Mouse (Mus musculus) heart, postnatal 14 days (tissue): ENCODE results near the gene Tmbim4. TPM values are rescaled to one million over a fixed set of nuclear protein-coding genes. Genes with fewer than 3 reads are reported as not detected.

Experiments used
- DNase-seq, 2 experiments: peaks; one replicate each; pipeline ENCODE4 v3.0.0; 2021 to 2022
- intact Hi-C: fragments of 180-260 bp; cut with DNase I; formaldehyde crosslinking; loops from one replicate; pipeline ENCODE4 v1.15.1; 2025
- long read RNA-seq, 2 experiments: library from polyadenylated mRNA; stranded (forward); transcript quantifications; one replicate each; pipeline ENCODE4 v2.0.0; 2021
- total RNA-seq, 2 experiments: library from RNA; stranded (reverse); gene quantifications; 2 replicates each; pipeline ENCODE4 v1.2.3; 2021

Gene Tmbim4
- total RNA-seq: 10 to 100 TPM; 91.0 to 91.8 TPM
- long read RNA-seq, experiment 1, transcript Tmbim4-201 (7 exons, 904 nt): major isoform, 91 of 100 reads
- long read RNA-seq, experiment 1, partial matches to known transcripts: 1 of 100 reads
- long read RNA-seq, experiment 1, other reads (novel, unspliced or antisense): 7 of 100 reads
- long read RNA-seq, experiment 2, transcript Tmbim4-201 (7 exons, 904 nt): major isoform, 68 of 73 reads
- long read RNA-seq, experiment 2, partial matches to known transcripts: 0 of 73 reads
- long read RNA-seq, experiment 2, other reads (novel, unspliced or antisense): 4 of 73 reads

GRCm38 (mm10) chr10:120201131-120201921, at the start of gene Tmbim4:
Gene Tmbim4, plus strand, starts transcription at chr10:120201590.
- DNase-seq: peak; percentile 85 to 87
- intact Hi-C loops: loop anchor here (5.0 to 10.0 kb wide), 2 partner anchors 397 to 554 kb away; no protein-coding TSS in a partner anchor

- intact Hi-C loops: no loop called here
- DNase-seq: no peak
Measured at GRCm38 (mm10) chr10:120151672-120152071, 49.7 kb upstream of the Tmbim4 start.

GRCm38 (mm10) chr10:120153911-120154310, 47.5 kb upstream of the Tmbim4 start:
- no peak for DNase-seq
- intact Hi-C loops: no loop called here

- intact Hi-C loops: no loop called here
- no peak for DNase-seq
Measured at GRCm38 (mm10) chr10:120160533-120160932, 40.9 kb upstream of the Tmbim4 start.

- DNase-seq: no peak
- intact Hi-C loops: no loop called here
Measured at GRCm38 (mm10) chr10:120162840-120163239, 38.5 kb upstream of the Tmbim4 start.

- intact Hi-C loops: no loop called here
- DNase-seq: no peak
Measured at GRCm38 (mm10) chr10:120163490-120163889, 37.9 kb upstream of the Tmbim4 start.

- intact Hi-C loops: no loop called here
- no peak for DNase-seq
Measured at GRCm38 (mm10) chr10:120164931-120165792, 36.2 kb upstream of the Tmbim4 start.

GRCm38 (mm10) chr10:120165793-120166503, 35.4 kb upstream of the Tmbim4 start:
- intact Hi-C loops: no loop called here
- no peak for DNase-seq

GRCm38 (mm10) chr10:120168070-120168469, 33.3 kb upstream of the Tmbim4 start:
- intact Hi-C loops: no loop called here
- no peak for DNase-seq

- DNase-seq: no peak
- intact Hi-C loops: no loop called here
Measured at GRCm38 (mm10) chr10:120169064-120169463, 32.3 kb upstream of the Tmbim4 start.

GRCm38 (mm10) chr10:120169841-120170240, 31.5 kb upstream of the Tmbim4 start:
- no peak for DNase-seq
- intact Hi-C loops: no loop called here

- no peak for DNase-seq
- intact Hi-C loops: no loop called here
Measured at GRCm38 (mm10) chr10:120170277-120170676, 31.1 kb upstream of the Tmbim4 start.

GRCm38 (mm10) chr10:120171340-120171739, 30.1 kb upstream of the Tmbim4 start:
- no peak for DNase-seq

GRCm38 (mm10) chr10:120174192-120174705, 27.1 kb upstream of the Tmbim4 start:
- intact Hi-C loops: no loop called here
- no peak for DNase-seq

More at GRCm38 (mm10) chr10:120171340-120171739, 30.1 kb upstream of the Tmbim4 start:
- intact Hi-C loops: no loop called here

GRCm38 (mm10) chr10:120182887-120183286, 18.5 kb upstream of the Tmbim4 start:
- intact Hi-C loops: no loop called here
- no peak for DNase-seq

- no peak for DNase-seq
- intact Hi-C loops: no loop called here
Measured at GRCm38 (mm10) chr10:120183342-120183741, 18.0 kb upstream of the Tmbim4 start.

GRCm38 (mm10) chr10:120188513-120188912, 12.9 kb upstream of the Tmbim4 start:
- intact Hi-C loops: no loop called here

GRCm38 (mm10) chr10:120189276-120189675, 12.1 kb upstream of the Tmbim4 start:
- intact Hi-C loops: no loop called here
- no peak for DNase-seq

More at GRCm38 (mm10) chr10:120188513-120188912, 12.9 kb upstream of the Tmbim4 start:
- no peak for DNase-seq

- intact Hi-C loops: no loop called here
- no peak for DNase-seq
Measured at GRCm38 (mm10) chr10:120189782-120190181, 11.6 kb upstream of the Tmbim4 start.

- intact Hi-C loops: no loop called here
- no peak for DNase-seq
Measured at GRCm38 (mm10) chr10:120191165-120191564, 10.2 kb upstream of the Tmbim4 start.
